Comparison of ENCODE assay signal across 17 mouse cellular contexts in the genomic region with DNA sequence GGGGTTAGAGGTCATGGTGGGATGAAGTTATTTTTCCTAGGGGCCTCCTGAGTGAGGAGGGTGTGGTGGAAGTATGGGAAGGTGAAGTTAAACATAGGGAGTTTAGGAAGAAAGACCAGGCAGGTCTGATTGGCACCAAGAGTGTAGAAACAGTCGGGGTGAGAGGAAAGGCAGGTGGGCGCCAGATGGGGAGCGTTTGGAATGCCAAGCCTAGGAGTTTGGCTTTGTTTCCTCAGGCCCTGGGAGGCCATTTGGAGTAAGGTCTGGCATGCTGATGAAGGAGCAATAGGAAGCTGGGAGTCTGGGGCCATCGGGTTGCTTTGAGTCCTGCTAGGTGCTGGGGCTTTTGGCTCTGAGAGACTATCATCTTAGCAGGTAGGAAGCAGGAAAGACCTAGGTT. TPM values are rescaled to one million over a fixed set of nuclear protein-coding genes. Genes with fewer than 3 reads are reported as not detected.
DNase-seq lines count a peak whose midpoint lies in the region; ATAC-seq and TF ChIP-seq lines count a peak whose summit lies in the region.
"Had no signal": no experiment of that assay in that cellular context is flagged by ENCODE, and none has a peak within 500 bp of the region (broad histone marks: within the 10 kb centered on the region; RNA-seq: fewer than 3 reads in every experiment).

No protein-coding gene starts in this region.

- no peak overlapping the region for H3K9ac ChIP-seq in hindbrain, embryonic 16.5 days (ENCODE audit: low read depth, low read length)
- H3K9ac ChIP-seq in neural tube, embryonic 13.5 days = no peak overlapping the region
- H3K9ac ChIP-seq in intestine, postnatal 0 days (ENCODE audit: low read depth, low read length) = no peak overlapping the region
- H3K9ac ChIP-seq: embryonic facial prominence, embryonic 15.5 days; heart, embryonic 12.5 days had no signal

- no peaks in the 10 kb centered on the region for H3K36me3 ChIP-seq in hindbrain, embryonic 10.5 days
- H3K36me3 ChIP-seq in hindbrain, embryonic 16.5 days (ENCODE audit: control insufficient read depth, insufficient read depth, low read length) = no peaks in the 10 kb centered on the region
- H3K36me3 ChIP-seq in neural tube, embryonic 13.5 days = no peaks in the 10 kb centered on the region
- H3K36me3 ChIP-seq in intestine, postnatal 0 days (ENCODE audit: control insufficient read depth, insufficient read depth) = no peaks in the 10 kb centered on the region
- H3K36me3 ChIP-seq: embryonic facial prominence, embryonic 15.5 days; heart, embryonic 12.5 days; midbrain, embryonic 10.5 days had no signal

- no peak for ATAC-seq in hindbrain, embryonic 16.5 days
- no peak for ATAC-seq in neural tube, embryonic 13.5 days (ENCODE audit: low read depth)
- ATAC-seq in intestine, postnatal 0 days = no peak
- ATAC-seq: intestine, embryonic 16.5 days; Patski had no signal

- no peak overlapping the region for H3K4me3 ChIP-seq in hindbrain, embryonic 10.5 days
- no peak overlapping the region for H3K4me3 ChIP-seq in hindbrain, embryonic 16.5 days (ENCODE audit: low read length)
- no peak overlapping the region for H3K4me3 ChIP-seq in neural tube, embryonic 13.5 days
- H3K4me3 ChIP-seq in intestine, postnatal 0 days (ENCODE audit: low read depth, low read length) = no peak overlapping the region
- H3K4me3 ChIP-seq: embryonic facial prominence, embryonic 15.5 days; heart, embryonic 12.5 days; midbrain, embryonic 10.5 days had no signal

- TF ChIP-seq CTCF in intestine, postnatal 0 days (IDR thresholded peaks at IDR 0.05; ENCODE audit: low read depth) = no peak

- DNase-seq in hindbrain, embryonic 10.5 days (ENCODE audit: low spot score) = no peak
- no peak for DNase-seq in neural tube, embryonic 10.5 days (ENCODE audit: extremely low spot score, low spot score)
- peak; percentile 65 to 69 for DNase-seq in cerebellum, postnatal 36 days
- no peak for DNase-seq in thymus, postnatal 10 days (ENCODE audit: low spot score in 2 of 2)
- no peak for DNase-seq in spleen, postnatal 14 days (ENCODE audit: low spot score in 2 of 2)
- DNase-seq: gastrocnemius, postnatal 36 days; heart, postnatal 36 days; thymus, postnatal 4 days had no signal

- no peak overlapping the region for H3K4me2 ChIP-seq in hindbrain, embryonic 16.5 days (ENCODE audit: low read length)
- no peak overlapping the region for H3K4me2 ChIP-seq in neural tube, embryonic 13.5 days
- no peak overlapping the region for H3K4me2 ChIP-seq in intestine, postnatal 0 days (replicated peaks; ENCODE audit: low read depth)
- H3K4me2 ChIP-seq: embryonic facial prominence, embryonic 15.5 days; heart, embryonic 12.5 days had no signal

- H3K9me3 ChIP-seq in hindbrain, embryonic 10.5 days = 0 out of 2 replicates have a peak, but pooled peaks cover 6% of the 10 kb centered on the region
- H3K9me3 ChIP-seq in hindbrain, embryonic 16.5 days (ENCODE audit: control insufficient read depth, low read length) = peaks cover 4% of the 10 kb centered on the region; the same call in 1 of the 2 replicates
- no peaks in the 10 kb centered on the region; the same call in 1 of the 2 replicates for H3K9me3 ChIP-seq in neural tube, embryonic 13.5 days
- H3K9me3 ChIP-seq in intestine, postnatal 0 days (ENCODE audit: control insufficient read depth) = no peaks in the 10 kb centered on the region

- WGBS in hindbrain, embryonic 10.5 days = 70% methylated on average over 4 of the region's 4 CpGs
- 46% methylated on average over 4 of the region's 4 CpGs for WGBS in hindbrain, embryonic 16.5 days
- 50% methylated on average over 4 of the region's 4 CpGs for WGBS in neural tube, embryonic 13.5 days
- WGBS in intestine, postnatal 0 days = 84% methylated on average over 4 of the region's 4 CpGs

- no peaks in the 10 kb centered on the region for H3K27me3 ChIP-seq in hindbrain, embryonic 10.5 days (ENCODE audit: insufficient read depth, poor library complexity, severe bottlenecking)
- no peaks in the 10 kb centered on the region for H3K27me3 ChIP-seq in hindbrain, embryonic 16.5 days (replicated peaks; ENCODE audit: control insufficient read depth, insufficient read depth, low read length)
- no peaks in the 10 kb centered on the region for H3K27me3 ChIP-seq in neural tube, embryonic 13.5 days
- H3K27me3 ChIP-seq in intestine, postnatal 0 days (replicated peaks; ENCODE audit: control insufficient read depth, insufficient read depth, low read length) = no peaks in the 10 kb centered on the region
- H3K27me3 ChIP-seq: embryonic facial prominence, embryonic 15.5 days; heart, embryonic 12.5 days had no signal

- 0 out of 2 replicates have a peak overlapping the region, but pooled peaks have one; percentile 29 for H3K27ac ChIP-seq in hindbrain, embryonic 10.5 days
- H3K27ac ChIP-seq in hindbrain, embryonic 16.5 days (ENCODE audit: low read depth, low read length) = no peak overlapping the region
- H3K27ac ChIP-seq in neural tube, embryonic 13.5 days (replicated peaks) = peak overlapping the region; percentile 42; the same call in 1 of the 2 replicates
- H3K27ac ChIP-seq in intestine, postnatal 0 days (ENCODE audit: low read depth, low read length) = no peak overlapping the region
- H3K27ac ChIP-seq: embryonic facial prominence, embryonic 15.5 days; kidney, postnatal 0 days; midbrain, embryonic 10.5 days had no signal

- H3K4me1 ChIP-seq in hindbrain, embryonic 10.5 days (replicated peaks) = 0 out of 2 replicates have a peak, but pooled peaks cover 4% of the 10 kb centered on the region
- H3K4me1 ChIP-seq in hindbrain, embryonic 16.5 days (ENCODE audit: control insufficient read depth, insufficient read depth, low read depth, low read length) = no peaks in the 10 kb centered on the region
- H3K4me1 ChIP-seq in neural tube, embryonic 13.5 days (replicated peaks) = peaks cover 8% of the 10 kb centered on the region
- H3K4me1 ChIP-seq in intestine, postnatal 0 days (replicated peaks; ENCODE audit: control insufficient read depth, insufficient read depth, low read length) = no peaks in the 10 kb centered on the region
- H3K4me1 ChIP-seq: heart, embryonic 12.5 days; midbrain, embryonic 10.5 days had no signal

RNA-seq across cellular contexts. Expression of gene Rps24, which starts 56.0 kb away (rescaled TPM):
- polyA plus RNA-seq in hindbrain, embryonic 10.5 days (2016; fragmentation: Nextera tagmentation; extraction: Ambion mirVana) = 962 and 1,047 TPM in 2 replicates
- polyA plus RNA-seq in hindbrain, embryonic 16.5 days (2015; fragmentation: Nextera tagmentation; extraction: Ambion mirVana) = 456 and 490 TPM in 2 replicates
- polyA plus RNA-seq in neural tube, embryonic 13.5 days (2015; fragmentation: Nextera tagmentation; extraction: Ambion mirVana) = 669 and 687 TPM in 2 replicates
- polyA plus RNA-seq in intestine, postnatal 0 days (2015; fragmentation: Nextera tagmentation; extraction: Ambion mirVana) = 766 and 793 TPM in 2 replicates

RNA-seq across cellular contexts. Expression of gene Polr3a, which starts 56.0 kb away (rescaled TPM):
- 19.2 and 22.4 TPM in 2 replicates for polyA plus RNA-seq in hindbrain, embryonic 10.5 days (2016; fragmentation: Nextera tagmentation; extraction: Ambion mirVana)
- polyA plus RNA-seq in hindbrain, embryonic 16.5 days (2015; fragmentation: Nextera tagmentation; extraction: Ambion mirVana) = 16.5 and 18.4 TPM in 2 replicates
- polyA plus RNA-seq in neural tube, embryonic 13.5 days (2015; fragmentation: Nextera tagmentation; extraction: Ambion mirVana) = 18.3 and 22.8 TPM in 2 replicates
- polyA plus RNA-seq in intestine, postnatal 0 days (2015; fragmentation: Nextera tagmentation; extraction: Ambion mirVana) = 5.1 and 6.6 TPM in 2 replicates

Comparison
In these comparisons a context has a peak if more than half of its experiments do, and no peak if none do; other contexts are left out.
1. H3K27ac ChIP-seq: peak in hindbrain, embryonic 10.5 days (single experiment) and neural tube, embryonic 13.5 days (single experiment); none in hindbrain, embryonic 16.5 days (single experiment) and intestine, postnatal 0 days (single experiment).
2. DNase-seq: peak in cerebellum, postnatal 36 days (2 of 2); none in hindbrain, embryonic 10.5 days (single experiment), neural tube, embryonic 10.5 days (single experiment), thymus, postnatal 10 days (0 of 2) and spleen, postnatal 14 days (0 of 2).